Mouse (Mus musculus): ENCODE measurements around the gene Itga9. TPM values are rescaled to one million over a fixed set of nuclear protein-coding genes. Genes with fewer than 3 reads are reported as not detected.

Gene Itga9
- polyA plus RNA-seq, 1 experiment, result 0.14 TPM

GRCm38 (mm10) chr9:118901917-118902316 lies 295.4 kb downstream of the Itga9 start:
- Histone ChIP-seq H3K79me2 (ENCODE audit: control insufficient read depth, insufficient read depth) (no peaks in the 10 kb centered on the region), H3K4me2 (ENCODE audit: low read depth) (no peak overlapping the region), H3K36me3 (ENCODE audit: control insufficient read depth, insufficient read depth) (no peaks in the 10 kb centered on the region), H3ac (ENCODE audit: control insufficient read depth, insufficient read length) (no peak overlapping the region), H3K27me3 (ENCODE audit: control insufficient read depth, insufficient read depth, insufficient read length) (peaks cover 53% of the 10 kb centered on the region), H3K4me3 (no peak overlapping the region)
- no peak for TF ChIP-seq MYOD1 (IDR thresholded peaks at IDR 0.05; ENCODE audit: control insufficient read depth in 1 of 3, insufficient read length in 2 of 3, low read depth in 2 of 3)
- TF ChIP-seq USF1 (IDR thresholded peaks at IDR 0.05; ENCODE audit: low read depth), result no peak
- no peak for TF ChIP-seq CEBPB (IDR thresholded peaks at IDR 0.05; ENCODE audit: insufficient read depth, poor library complexity, severe bottlenecking)
- TF ChIP-seq REST (IDR thresholded peaks at IDR 0.05; ENCODE audit: insufficient read depth, insufficient read length), result no peak
- TF ChIP-seq TCF12 (IDR thresholded peaks at IDR 0.05; ENCODE audit: insufficient read depth, poor library complexity, severe bottlenecking), result no peak
- TF ChIP-seq MAX (IDR thresholded peaks at IDR 0.05; ENCODE audit: low read depth), result no peak
- TF ChIP-seq SRF (IDR thresholded peaks at IDR 0.05; ENCODE audit: control insufficient read depth, insufficient read length, low read depth), result no peak

DNA sequence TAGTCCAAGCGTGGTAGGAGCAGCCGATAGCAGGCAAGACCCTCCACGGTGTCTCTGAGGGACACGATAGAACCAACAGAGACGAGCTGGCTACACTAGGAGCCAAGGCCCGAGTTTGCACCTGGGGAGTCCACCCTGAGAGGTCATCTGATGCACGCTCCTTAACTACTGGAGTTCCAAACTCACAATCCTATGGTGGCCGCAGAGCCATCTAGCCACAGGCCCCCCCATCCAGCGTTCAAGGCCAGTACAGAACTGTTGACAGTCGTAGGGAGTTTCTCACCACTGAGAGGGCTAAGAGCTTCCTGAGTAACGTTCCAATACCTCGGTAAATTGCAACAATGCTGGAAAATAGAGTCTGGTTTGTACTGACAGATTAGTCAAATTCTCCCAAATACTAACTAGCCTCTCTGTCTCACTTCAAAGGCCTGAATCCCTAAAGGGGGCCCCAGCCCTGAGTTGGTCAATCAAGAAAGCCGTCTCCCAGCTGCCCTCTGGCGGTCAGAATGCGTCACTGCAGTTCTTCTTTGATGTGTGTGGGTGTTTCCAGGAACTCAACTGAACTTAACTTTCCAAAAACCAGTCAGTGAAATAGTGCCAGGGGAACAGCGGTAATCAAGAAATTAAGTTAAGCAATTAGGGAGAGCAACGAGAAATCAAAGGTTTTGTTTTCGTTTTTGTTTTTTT lies 301.6 kb downstream of the Itga9 start:
- Histone ChIP-seq H3K4me3 (no peak overlapping the region), H3K4me2 (ENCODE audit: low read depth) (no peak overlapping the region)
- TF ChIP-seq CEBPB (IDR thresholded peaks at IDR 0.05; ENCODE audit: insufficient read depth, poor library complexity, severe bottlenecking) (no peak), MAX (IDR thresholded peaks at IDR 0.05; ENCODE audit: low read depth) (no peak), MYOG (IDR thresholded peaks at IDR 0.05; ENCODE audit: control insufficient read depth in 1 of 3, insufficient read depth in 1 of 3, insufficient read length in 2 of 3, low read depth in 2 of 3) (no peak), REST (IDR thresholded peaks at IDR 0.05; ENCODE audit: insufficient read depth, insufficient read length) (no peak), USF1 (IDR thresholded peaks at IDR 0.05; ENCODE audit: low read depth) (no peak), TCF3 (IDR thresholded peaks at IDR 0.05; ENCODE audit: insufficient read length, low read depth) (no peak), TCF12 (IDR thresholded peaks at IDR 0.05; ENCODE audit: insufficient read depth, poor library complexity, severe bottlenecking) (no peak), E2F4 (IDR thresholded peaks at IDR 0.05; ENCODE audit: insufficient read depth) (no peak), SRF (IDR thresholded peaks at IDR 0.05; ENCODE audit: control insufficient read depth, insufficient read length, low read depth) (no peak), POLR2AphosphoS2 (IDR thresholded peaks at IDR 0.05; ENCODE audit: insufficient read length, low read depth) (no peak), MYOD1 (IDR thresholded peaks at IDR 0.05; ENCODE audit: control insufficient read depth in 1 of 3, insufficient read length in 2 of 3, low read depth in 2 of 3) (no peak), POLR2A (IDR thresholded peaks at IDR 0.05; ENCODE audit: insufficient read length, low read depth) (no peak)

GRCm38 (mm10) chr9:118913048-118913447 lies 306.6 kb downstream of the Itga9 start:
- TF ChIP-seq MYOD1 (IDR thresholded peaks at IDR 0.05; ENCODE audit: control insufficient read depth in 1 of 3, insufficient read length in 2 of 3, low read depth in 2 of 3) (no peak), TCF12 (IDR thresholded peaks at IDR 0.05; ENCODE audit: insufficient read depth, poor library complexity, severe bottlenecking) (no peak), POLR2A (IDR thresholded peaks at IDR 0.05; ENCODE audit: insufficient read length, low read depth) (no peak), CEBPB (IDR thresholded peaks at IDR 0.05; ENCODE audit: insufficient read depth, poor library complexity, severe bottlenecking) (no peak), USF1 (IDR thresholded peaks at IDR 0.05; ENCODE audit: low read depth) (no peak), MYOG (IDR thresholded peaks at IDR 0.05; ENCODE audit: control insufficient read depth in 1 of 3, insufficient read depth in 1 of 3, insufficient read length in 2 of 3, low read depth in 2 of 3) (no peak), TCF3 (IDR thresholded peaks at IDR 0.05; ENCODE audit: insufficient read length, low read depth) (no peak), SRF (IDR thresholded peaks at IDR 0.05; ENCODE audit: control insufficient read depth, insufficient read length, low read depth) (no peak)
- peaks cover 6% of the 10 kb centered on the region for H3K27me3 ChIP-seq (ENCODE audit: control insufficient read depth, insufficient read depth, insufficient read length)
- H3K4me2 ChIP-seq (ENCODE audit: low read depth), result no peak overlapping the region
- H3K79me2 ChIP-seq (ENCODE audit: control insufficient read depth, insufficient read depth), result no peaks in the 10 kb centered on the region
- H3K36me3 ChIP-seq (ENCODE audit: control insufficient read depth, insufficient read depth), result no peaks in the 10 kb centered on the region
- H3K4me3 ChIP-seq, result no peak overlapping the region
- no peak overlapping the region for H3ac ChIP-seq (ENCODE audit: control insufficient read depth, insufficient read length)

More for the DNA sequence above, 301.6 kb downstream of the Itga9 start:
- no peaks in the 10 kb centered on the region for H3K79me2 ChIP-seq (ENCODE audit: control insufficient read depth, insufficient read depth)
- no peak overlapping the region for H3ac ChIP-seq (ENCODE audit: control insufficient read depth, insufficient read length)
- H3K36me3 ChIP-seq (ENCODE audit: control insufficient read depth, insufficient read depth), result no peaks in the 10 kb centered on the region
- H3K27me3 ChIP-seq (ENCODE audit: control insufficient read depth, insufficient read depth, insufficient read length), result peaks cover 40% of the 10 kb centered on the region

DNA sequence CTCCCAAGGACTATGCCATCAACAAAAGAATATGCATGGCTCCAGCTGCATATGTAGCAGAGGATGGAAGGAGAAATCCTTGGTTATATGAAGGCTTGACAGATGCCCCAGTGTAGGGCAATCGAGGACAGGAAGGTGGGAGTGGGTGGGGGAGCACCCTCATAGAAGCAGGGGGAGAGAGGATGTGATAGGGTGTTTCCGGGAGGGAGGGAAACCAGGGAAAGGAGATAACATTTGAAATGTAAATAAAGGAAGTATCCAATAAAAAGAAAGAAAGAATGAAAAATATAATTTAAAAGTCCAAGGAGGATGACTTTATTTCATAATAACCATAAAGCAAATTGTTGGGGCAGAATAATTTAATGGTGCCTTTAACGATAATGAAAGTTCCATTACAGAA lies 307.1 kb downstream of the Itga9 start:
- Histone ChIP-seq H3K4me2 (ENCODE audit: low read depth) (no peak overlapping the region), H3K4me3 (no peak overlapping the region), H3K27me3 (ENCODE audit: control insufficient read depth, insufficient read depth, insufficient read length) (peaks cover 7% of the 10 kb centered on the region), H3K36me3 (ENCODE audit: control insufficient read depth, insufficient read depth) (no peaks in the 10 kb centered on the region), H3ac (ENCODE audit: control insufficient read depth, insufficient read length) (no peak overlapping the region), H3K79me2 (ENCODE audit: control insufficient read depth, insufficient read depth) (no peaks in the 10 kb centered on the region)
- no peak for TF ChIP-seq POLR2AphosphoS2 (IDR thresholded peaks at IDR 0.05; ENCODE audit: insufficient read length, low read depth)

DNA sequence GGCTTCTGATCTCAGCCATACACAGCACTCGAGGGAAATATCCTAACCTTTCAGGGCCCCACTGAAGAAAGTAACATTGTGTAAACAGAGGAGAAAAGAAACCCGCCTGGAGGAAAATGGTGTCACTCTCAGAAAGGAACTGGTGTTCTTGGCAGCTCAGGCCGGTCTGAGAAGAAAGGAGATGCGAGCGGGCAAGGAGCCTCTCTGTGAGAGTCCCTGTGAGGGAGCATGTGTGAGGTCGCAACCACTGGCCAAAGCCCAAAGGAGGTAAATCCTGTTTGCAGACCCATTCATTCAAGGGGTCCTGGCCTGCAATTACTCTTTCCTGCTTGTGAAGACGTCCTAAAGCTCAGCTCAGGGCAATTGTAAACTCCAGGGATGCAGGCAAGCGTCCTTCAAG lies 308.1 kb downstream of the Itga9 start:
- Histone ChIP-seq H3K4me3 (no peak overlapping the region), H3ac (ENCODE audit: control insufficient read depth, insufficient read length) (no peak overlapping the region), H3K36me3 (ENCODE audit: control insufficient read depth, insufficient read depth) (no peaks in the 10 kb centered on the region), H3K79me2 (ENCODE audit: control insufficient read depth, insufficient read depth) (no peaks in the 10 kb centered on the region), H3K27me3 (ENCODE audit: control insufficient read depth, insufficient read depth, insufficient read length) (peaks cover 7% of the 10 kb centered on the region), H3K4me2 (ENCODE audit: low read depth) (no peak overlapping the region)
- no peak for TF ChIP-seq E2F4 (IDR thresholded peaks at IDR 0.05; ENCODE audit: insufficient read depth)
- no peak for TF ChIP-seq CEBPB (IDR thresholded peaks at IDR 0.05; ENCODE audit: insufficient read depth, poor library complexity, severe bottlenecking)
- TF ChIP-seq POLR2A (IDR thresholded peaks at IDR 0.05; ENCODE audit: insufficient read length, low read depth), result no peak
- TF ChIP-seq REST (IDR thresholded peaks at IDR 0.05; ENCODE audit: insufficient read depth, insufficient read length), result no peak
- no peak for TF ChIP-seq POLR2AphosphoS2 (IDR thresholded peaks at IDR 0.05; ENCODE audit: insufficient read length, low read depth)
- no peak for TF ChIP-seq TCF3 (IDR thresholded peaks at IDR 0.05; ENCODE audit: insufficient read length, low read depth)
- TF ChIP-seq TCF12 (IDR thresholded peaks at IDR 0.05; ENCODE audit: insufficient read depth, poor library complexity, severe bottlenecking), result no peak
- no peak for TF ChIP-seq MYOG (IDR thresholded peaks at IDR 0.05; ENCODE audit: control insufficient read depth in 1 of 3, insufficient read depth in 1 of 3, insufficient read length in 2 of 3, low read depth in 2 of 3)
- no peak for TF ChIP-seq SRF (IDR thresholded peaks at IDR 0.05; ENCODE audit: control insufficient read depth, insufficient read length, low read depth)
- TF ChIP-seq USF1 (IDR thresholded peaks at IDR 0.05; ENCODE audit: low read depth), result no peak
- no peak for TF ChIP-seq MYOD1 (IDR thresholded peaks at IDR 0.05; ENCODE audit: control insufficient read depth in 1 of 3, insufficient read length in 2 of 3, low read depth in 2 of 3)
- TF ChIP-seq MAX (IDR thresholded peaks at IDR 0.05; ENCODE audit: low read depth), result no peak

Data from myocyte (in vitro differentiated cells).